Mouse (Mus musculus) megakaryocyte, adult 5-6 weeks (primary cell): ENCODE measurements around the gene Hist1h2ao. TPM values are rescaled to one million over a fixed set of nuclear protein-coding genes. Genes with fewer than 3 reads are reported as not detected.
"Not testable (repeated sequence)": the region's sequence is repeated elsewhere in the genome, so short reads cannot be mapped to it uniquely, and the experiment has no call there.

Source experiments
- ATAC-seq: 2 replicates; pipeline ENCODE4 v1.8.0; 2016; ENCODE audit warnings: mild to moderate bottlenecking, inconsistent platforms; ENCODE audit not compliant: poor library complexity, severe bottlenecking
- total RNA-seq, 2 experiments: library from RNA; stranded (forward) in 1 of 2; stranded (reverse) in 1 of 2; fragments of 153-499, 151-499 nt in 1 of 2; fragments of 221-1000, 200-1000 nt in 1 of 2; gene quantifications; 2 replicates each; pipeline versions ENCODE4 v1.2.3 to v1.2.4; 2015 to 2017

Gene Hist1h2ao
- total RNA-seq (2015), result 149 and 256 TPM in 2 replicates
- 2,161 and 2,311 TPM in 2 replicates for total RNA-seq (2017)

DNA sequence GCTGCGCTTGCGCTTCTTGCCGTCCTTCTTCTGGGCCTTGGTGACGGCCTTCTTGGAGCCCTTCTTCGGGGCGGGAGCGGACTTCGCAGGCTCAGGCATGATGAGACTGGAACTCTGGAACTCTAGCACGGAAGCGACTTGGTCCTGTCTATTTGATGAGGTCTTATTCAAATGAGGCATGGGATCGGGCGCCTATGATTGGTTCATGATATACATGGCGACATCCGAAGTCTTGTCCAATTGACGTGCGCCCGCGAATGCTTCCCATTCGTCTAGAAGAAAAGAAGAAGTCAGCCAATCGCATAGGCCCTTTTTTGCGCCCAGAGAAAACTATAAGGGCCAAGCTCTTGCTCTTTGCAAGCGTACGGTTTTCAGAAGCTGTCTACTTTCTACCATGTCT, at the start of gene Hist1h2ao, which contains the start of gene Hist1h2bq:
Hist1h2ao (plus strand) TSS at position 393 of the 400 bp plus-strand sequence.
Hist1h2bq (minus strand) TSS at position 125 of the 400 bp plus-strand sequence.
- peak; percentile 79 for ATAC-seq

DNA sequence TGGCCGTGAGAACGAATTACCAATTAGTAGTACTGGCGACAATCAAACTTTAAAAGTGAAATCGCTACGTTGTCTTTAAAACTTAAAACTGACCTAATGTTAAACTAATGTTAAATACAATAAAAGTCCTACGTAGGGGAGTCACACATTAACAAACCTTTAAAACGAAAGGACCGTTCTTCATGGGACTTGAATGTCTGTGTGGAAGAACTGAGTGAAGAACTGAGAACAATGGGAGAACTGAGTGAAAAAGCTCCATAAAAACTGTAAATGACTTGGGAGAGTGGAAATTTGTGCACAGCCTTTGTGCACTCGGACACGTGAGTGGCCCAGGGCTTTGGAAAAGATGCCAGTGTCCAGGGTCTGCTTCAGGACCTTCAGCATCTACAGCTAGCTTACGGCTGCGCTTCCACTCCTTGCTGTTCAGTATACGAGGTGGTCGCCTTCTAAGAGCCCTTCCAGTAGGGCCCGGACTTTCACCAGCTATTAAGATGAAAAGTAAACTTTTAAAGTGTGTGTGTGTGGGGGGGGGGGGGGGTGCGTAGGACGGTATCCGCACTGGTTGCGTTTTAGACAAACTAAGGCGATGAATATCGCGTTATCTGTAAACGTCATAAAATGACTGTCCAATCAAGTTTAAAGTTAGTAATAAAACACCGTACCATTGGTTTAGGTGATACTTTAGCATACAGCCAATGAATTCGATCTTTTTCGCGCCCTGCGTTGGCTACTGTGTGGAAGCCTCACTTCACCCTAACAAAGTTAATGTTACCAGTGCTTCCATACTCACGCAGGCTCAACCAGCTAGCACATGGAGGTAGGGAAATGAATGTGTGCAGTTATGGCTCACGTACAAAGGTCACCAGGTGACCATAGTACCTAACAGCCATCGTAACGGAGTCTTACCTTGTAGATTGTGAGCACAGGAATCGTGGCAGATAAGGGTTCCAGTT, 31.2 kb upstream of the Hist1h2ao start:
- ATAC-seq, result peak; percentile 69

DNA sequence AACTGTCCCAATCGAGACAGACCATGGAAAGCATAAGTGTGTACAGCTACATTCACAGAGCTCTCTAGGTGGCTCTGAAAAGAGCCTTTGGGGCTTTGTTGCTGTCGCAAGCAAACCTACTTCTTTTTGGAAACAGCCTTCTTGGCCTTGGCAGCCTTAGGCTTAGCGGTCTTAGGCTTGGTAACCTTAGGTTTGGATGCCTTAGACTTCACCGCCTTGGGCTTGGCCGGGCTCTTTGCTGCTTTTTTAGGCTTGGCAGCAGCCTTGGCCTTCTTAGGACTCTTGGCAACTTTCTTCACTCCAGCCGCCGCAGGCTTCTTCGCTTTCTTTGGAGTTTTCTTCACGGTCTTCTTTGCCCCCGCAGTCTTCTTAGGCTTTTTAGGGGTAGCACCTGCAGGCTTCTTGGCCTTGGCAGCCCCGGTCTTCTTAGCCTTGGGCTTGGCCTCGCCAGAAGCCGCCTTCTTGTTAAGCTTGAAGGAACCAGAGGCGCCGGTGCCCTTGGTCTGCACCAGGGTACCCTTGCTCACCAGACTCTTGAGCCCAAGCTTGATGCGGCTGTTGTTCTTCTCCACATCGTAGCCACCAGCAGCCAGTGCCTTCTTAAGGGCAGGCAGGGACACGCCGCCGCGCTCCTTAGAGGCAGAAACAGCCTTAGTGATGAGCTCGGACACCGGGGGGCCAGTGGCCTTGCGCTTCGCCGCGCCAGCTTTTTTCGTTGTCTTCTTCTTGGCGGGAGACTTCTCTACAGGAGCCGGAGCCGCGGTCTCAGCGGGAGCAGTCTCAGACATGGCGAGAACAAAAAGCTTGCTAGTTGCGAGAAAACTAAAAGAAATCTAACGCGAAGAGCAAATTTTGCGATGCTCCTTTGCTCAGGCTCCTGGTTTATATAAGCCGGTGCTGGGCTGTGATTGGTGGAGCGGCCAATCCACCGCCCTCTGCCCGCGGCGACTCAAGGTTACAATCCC, 30.2 kb upstream of the Hist1h2ao start, which contains the start of gene Hist1h1b:
Hist1h1b (minus strand) TSS at position 859 of the 965 bp plus-strand sequence.
- ATAC-seq, result peak; percentile 45

DNA sequence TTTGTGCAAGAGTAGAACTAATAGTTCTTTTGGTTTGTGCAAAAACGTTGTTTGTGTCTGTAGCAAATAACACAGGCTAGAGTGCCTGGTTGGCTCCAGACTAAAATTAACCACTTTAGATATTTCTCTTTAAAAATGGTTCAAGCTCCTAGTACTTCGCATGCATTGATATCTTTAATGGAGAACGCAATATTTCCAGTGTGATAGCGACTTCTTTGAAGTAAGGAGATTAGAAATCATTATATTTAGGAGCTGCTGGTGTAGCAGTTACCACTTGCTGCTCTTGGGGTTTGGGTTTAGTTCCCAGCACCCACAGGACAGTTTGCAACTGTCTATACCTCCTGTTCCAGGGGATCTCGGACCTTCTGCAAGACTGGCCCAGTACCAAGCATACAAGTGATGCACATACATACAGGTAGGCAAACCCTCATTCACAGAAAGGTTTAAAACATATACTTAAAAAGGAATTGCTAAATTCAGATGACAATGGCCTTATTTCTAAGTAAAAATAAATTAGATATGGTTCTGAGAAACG, 29.2 kb upstream of the Hist1h2ao start:
- no peak for ATAC-seq

DNA sequence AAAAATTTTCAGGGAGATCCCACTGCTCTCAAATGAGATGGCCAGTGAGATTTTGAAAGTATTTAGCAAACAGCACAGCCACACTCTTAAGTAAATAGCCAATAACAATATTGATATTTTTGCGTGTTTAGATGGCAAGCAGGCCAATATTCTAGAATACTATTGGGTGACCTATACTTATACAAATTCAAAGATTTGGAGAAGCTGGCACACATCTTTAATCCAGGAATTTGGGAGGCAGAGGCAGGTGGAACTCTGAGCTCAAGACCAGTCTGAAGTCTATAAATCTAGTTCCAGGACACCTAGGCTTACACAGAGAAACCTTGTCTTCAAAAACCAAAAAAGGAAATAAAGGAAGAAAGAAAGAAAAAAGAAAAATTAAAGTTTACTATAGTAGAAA, 28.6 kb upstream of the Hist1h2ao start:
- no peak for ATAC-seq

DNA sequence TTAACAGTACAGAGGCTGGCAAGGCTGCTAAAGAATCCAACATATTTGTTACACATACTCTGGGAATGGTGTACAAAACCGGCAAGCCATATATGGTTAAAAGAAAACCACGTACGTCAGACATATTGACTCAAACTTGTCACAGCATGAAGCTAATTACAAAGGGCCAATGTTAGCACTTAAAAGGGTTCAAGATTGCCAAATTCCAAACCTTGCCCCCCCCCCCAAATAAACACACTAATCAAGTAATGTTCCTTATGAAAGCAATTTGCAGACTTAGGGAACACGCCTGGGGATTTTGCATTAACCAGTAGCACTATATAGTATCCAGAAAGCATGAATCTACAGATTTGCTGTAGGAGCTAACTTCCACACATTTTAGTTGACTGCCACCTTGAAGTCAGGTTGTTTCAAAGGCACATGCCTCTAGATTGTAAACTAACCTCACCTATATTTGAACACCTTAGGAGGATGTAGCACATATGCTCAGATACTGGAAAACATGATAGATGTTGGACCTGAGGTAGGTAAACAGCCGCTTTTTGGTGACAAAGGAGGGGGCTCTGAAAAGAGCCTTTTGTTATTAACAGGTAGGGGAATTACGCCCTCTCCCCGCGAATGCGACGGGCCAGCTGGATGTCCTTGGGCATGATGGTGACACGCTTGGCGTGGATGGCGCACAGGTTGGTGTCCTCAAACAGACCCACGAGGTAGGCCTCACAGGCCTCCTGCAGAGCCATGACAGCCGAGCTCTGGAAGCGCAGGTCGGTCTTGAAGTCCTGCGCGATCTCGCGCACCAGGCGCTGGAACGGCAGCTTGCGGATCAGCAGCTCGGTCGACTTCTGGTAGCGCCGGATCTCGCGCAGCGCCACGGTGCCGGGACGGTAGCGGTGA, 27.7 kb upstream of the Hist1h2ao start:
- not testable (repeated sequence) for ATAC-seq

DNA sequence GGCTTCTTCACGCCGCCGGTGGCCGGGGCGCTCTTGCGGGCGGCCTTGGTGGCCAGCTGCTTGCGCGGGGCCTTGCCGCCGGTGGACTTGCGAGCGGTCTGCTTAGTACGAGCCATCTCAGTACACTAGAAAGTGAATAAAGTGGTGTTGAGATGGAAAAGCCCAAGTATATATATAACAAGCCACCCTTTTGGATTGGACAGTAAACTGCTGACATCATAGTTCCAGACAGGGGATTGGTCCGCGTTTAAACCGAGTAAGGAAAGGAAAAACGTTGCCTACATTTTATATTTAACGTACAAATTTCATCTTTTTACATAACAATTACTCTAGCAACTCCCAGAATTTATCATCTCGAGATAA, 27.0 kb upstream of the Hist1h2ao start, which contains the start of gene Hist1h3i:
Hist1h3i (minus strand) TSS at position 116 of the 363 bp plus-strand sequence.
- peak; percentile 44 for ATAC-seq

DNA sequence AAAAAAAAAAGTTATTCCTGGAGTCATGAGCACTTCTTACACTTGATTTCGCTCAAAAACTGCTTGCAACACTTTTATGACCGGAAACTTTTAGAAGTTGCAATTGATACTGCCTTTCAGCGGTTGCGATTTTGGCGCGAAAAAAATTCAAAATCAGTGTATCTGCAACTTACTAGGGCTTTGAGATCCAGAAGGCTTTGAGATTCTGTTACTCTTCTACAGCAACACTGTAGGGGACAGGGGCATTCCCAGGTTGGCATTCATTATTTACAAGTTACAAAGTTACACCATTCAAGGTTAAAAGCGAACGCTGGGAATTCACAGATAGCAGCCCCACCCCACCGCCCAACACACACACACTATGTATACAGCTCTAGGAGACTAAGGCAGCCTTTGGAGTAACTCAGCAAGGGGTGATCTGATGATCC, 26.5 kb upstream of the Hist1h2ao start:
- no peak for ATAC-seq

DNA sequence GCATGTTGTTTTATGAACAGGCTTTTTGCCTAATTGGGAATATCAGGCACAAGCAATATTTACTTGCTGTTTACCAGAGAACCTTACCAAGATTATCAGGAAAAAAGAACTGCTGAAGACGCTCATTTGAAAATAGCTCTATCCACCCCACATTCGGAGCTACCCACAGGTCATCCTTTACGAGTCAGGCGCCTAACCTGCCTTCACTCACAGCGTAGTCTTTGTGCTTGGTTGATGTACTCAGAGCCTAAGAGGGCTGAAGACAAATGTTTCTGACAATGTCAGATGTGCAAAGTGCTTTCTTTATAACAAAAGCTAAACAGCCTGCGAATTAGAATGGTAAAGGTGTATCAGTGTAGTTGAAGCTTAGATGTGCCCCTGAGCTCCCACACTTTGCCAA, 26.0 kb upstream of the Hist1h2ao start:
- ATAC-seq, result no peak

DNA sequence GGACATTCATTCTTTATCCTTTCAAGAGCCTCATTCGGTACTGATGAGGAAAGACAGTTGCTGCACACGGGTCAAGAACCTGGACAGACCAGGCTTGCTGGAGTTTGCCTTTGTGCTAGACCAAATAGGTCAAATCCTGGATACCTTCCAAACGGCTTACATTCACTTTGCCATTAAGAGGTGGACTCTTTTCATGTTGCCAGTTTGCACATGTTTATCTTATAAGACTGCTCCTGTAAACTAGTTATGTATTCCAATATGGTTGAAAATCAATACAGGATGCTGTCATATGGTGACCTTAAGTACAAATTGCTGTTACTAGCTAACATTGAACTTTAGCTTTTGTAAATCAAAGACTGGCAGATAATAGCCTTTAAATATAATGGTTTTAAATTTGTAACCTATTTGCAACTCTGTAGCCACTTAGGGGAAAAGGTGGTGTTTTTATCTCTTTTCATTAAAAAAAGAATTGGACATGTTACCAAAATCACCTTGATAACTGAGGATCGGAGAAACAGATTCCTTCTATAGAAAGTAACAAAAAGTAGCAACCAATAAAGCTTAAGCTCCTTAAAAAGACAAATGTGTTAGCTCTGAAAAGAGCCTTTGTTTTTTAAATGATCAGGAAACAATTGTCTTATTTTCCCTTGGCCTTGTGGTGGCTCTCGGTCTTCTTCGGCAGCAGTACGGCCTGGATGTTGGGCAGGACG, 23.9 kb upstream of the Hist1h2ao start:
- no peak for ATAC-seq

DNA sequence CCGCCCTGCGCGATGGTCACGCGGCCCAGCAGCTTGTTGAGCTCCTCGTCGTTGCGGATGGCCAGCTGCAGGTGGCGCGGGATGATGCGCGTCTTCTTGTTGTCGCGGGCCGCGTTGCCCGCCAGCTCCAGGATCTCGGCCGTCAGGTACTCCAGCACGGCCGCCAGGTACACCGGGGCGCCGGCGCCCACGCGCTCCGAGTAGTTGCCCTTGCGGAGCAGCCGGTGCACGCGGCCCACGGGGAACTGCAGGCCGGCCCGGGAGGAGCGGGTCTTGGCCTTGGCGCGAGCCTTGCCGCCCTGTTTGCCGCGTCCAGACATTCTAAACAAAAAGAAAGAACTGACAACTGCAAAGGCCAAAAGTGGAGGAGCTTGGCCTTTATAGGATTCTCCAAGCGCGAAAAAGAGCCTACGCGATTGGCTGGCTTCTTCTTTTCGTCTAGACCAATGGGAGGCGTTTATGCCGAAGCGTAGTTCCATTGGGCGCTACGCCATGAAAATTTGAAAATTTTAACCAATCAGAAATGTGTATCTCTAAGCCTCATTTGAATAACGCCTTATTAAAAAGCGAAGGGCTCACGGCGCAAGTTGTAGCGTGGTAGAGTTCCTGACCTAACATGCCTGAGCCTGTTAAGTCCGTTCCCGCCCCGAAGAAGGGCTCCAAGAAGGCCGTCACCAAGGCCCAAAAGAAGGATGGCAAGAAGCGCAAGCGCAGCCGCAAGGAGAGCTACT, 23.2 kb upstream of the Hist1h2ao start, which contains the start of the genes Hist1h2an and Hist1h2bp:
Hist1h2an (minus strand) TSS at position 320 of the 731 bp plus-strand sequence.
Hist1h2bp (plus strand) TSS at position 563 of the 731 bp plus-strand sequence.
- peak; percentile 90 for ATAC-seq

DNA sequence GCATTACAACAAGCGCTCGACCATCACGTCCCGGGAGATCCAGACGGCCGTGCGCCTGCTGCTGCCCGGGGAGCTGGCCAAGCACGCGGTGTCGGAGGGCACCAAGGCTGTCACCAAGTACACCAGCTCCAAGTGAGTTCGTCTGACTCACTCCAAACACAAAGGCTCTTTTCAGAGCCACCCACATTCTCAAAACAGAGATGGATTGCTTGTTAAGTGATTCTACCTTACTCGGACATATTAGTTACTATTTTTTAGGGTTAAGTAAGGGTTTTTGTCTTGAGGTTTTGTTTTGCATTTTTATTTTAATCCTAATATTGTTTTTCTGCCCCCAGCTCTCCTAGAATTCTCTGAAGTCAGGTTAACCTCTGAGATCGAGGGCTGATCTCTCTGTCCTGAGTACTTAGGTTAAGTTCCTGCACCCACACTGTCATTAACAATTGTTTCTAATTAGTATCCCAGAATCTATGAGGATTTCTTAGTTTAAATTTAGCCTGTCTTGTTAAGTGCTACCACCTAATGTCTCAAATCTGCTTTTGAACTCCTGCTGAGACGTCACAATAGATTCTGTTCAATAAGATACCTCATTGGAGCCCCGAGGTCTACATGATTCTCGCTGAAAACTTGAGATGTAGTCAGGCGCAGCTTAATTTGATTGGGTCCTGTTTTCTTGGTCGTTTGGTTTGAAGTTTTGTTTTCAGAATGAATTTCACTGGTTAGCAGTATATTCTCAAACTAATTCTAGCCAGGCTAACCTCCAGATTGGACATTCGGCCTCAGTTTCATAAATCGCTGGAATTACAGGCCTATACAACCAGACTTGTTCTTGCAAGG, 22.3 kb upstream of the Hist1h2ao start:
- no peak for ATAC-seq

DNA sequence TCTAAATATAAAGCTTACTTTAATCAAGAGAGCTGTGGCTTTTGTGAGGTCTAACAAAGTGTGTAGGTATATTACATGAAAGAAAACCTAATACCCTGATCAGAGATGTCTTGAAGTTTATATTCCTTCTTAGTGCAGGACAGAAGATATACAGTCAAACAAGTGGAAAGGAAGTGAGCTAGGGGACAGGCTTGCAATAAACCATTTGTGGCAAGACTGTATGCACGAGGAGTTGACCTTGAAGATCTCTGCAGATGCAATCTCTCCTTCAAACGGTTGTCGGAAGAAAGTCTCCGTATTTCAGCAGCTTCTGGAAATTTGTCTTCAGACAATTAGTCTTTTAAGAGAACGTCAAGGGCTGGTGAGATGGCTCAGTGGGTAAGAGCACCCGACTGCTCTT, 20.3 kb upstream of the Hist1h2ao start:
- no peak for ATAC-seq

DNA sequence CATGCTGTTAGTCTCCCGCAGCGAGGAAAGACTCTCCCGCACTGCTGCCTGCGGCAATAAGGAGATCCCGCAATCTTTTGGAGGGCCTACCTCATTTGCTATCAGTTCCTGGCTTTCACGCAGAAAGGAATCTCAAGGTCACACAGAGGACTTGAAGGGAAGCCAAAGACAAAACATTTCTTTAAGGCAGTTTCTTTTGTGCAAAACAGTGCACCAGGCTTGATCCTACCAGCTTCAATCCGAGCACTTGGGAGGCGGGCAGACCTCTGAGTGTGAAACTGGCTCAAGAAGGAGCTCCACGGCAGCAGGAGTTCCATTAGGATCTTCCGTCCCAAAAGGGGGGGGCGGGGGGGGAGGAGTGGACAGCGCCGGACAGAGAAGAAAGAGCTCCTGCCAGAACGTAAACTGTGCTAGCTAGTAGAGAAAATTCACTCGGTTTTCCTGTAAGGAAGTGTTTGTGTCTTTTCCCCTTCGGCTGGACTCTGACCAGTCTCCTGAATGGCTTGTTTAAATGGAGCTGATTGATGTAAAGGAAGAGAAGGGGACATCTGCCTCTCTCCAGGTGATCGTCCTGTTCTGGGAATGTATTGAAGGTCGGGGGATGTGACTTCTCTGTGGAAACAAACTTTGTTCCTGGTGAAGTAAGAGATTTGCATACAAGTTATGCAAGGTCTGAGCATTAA, 19.5 kb upstream of the Hist1h2ao start:
- ATAC-seq, result no peak

DNA sequence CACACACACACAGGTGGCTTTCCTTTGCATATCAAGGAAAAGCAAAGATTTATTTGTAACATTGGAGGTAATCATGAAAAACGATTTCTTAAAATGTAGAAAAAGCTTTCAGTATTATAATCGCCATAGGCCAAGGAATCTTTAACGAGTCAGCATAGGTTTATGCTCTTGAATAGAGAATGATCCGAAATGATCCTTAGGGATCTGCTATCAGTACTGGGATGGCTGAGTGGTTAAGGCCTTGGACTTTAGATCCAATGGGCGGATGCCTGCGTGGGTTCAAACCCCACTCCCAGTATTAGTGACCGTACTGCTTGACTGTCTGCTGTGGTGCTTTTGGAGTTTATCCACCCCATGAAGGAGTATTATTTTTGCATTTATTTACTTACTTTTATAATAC, 14.7 kb upstream of the Hist1h2ao start:
- no peak for ATAC-seq

DNA sequence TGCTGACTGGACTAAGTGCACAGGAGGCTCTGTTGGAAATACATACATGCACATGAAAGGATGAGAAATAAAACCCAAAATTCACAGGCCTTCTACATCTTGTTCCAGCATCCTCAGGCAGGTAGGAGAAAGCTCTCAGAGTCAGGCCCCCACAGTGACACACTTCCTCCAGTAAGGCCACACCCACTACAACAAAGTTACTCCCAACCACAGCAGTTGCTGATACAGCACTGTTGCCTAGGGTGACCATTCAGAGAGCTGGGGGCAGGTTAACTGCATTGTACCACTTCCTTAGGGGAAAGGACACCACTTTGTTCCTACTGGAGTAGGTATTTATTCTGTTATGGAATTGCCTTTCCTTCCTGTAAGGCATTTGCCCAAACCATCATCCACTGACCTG, 13.1 kb upstream of the Hist1h2ao start:
- peak; percentile 87 for ATAC-seq

DNA sequence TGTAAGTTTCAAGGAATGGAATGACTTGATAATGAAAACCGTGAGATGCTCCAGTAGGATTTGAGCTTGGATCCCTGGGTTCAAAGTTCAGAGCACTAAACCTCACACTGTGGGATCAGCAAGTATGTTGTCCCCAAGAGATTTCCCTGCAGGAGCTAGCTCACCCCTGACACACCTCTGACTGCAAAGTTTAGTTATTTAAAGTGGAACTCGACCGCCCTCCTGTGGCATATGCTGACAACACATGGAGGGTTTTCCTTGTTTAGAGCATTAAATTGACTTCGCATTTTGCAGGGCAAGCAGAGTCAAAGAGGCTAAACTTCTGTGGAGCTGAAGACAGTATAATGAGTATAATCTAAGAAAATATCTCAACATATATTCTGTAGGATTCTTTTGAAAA, 7.2 kb upstream of the Hist1h2ao start:
- peak; percentile 96 for ATAC-seq
